Mouse (Mus musculus) myocyte (in vitro differentiated cells): ENCODE data around the gene Vamp5. TPM values are rescaled to one million over a fixed set of nuclear protein-coding genes. Genes with fewer than 3 reads are reported as not detected.

ENCODE experiments used
- H3K27me3 ChIP-seq: one replicate; pipeline ENCODE4 v1.6.1; 2011; ENCODE audit not compliant: control insufficient read depth, insufficient read depth, insufficient read length
- H3K36me3 ChIP-seq: one replicate; pipeline ENCODE4 v1.6.1; 2011; ENCODE audit not compliant: control insufficient read depth, insufficient read depth
- H3K4me2 ChIP-seq: one replicate; pipeline ENCODE4 v1.6.1; 2011; ENCODE audit warnings: low read depth, control low read depth
- H3K4me3 ChIP-seq: one replicate; pipeline ENCODE4 v1.5.1; 2011; ENCODE audit warnings: mild to moderate bottlenecking, control low read depth, moderate library complexity
- H3K79me2 ChIP-seq: one replicate; pipeline ENCODE4 v1.6.1; 2011; ENCODE audit not compliant: control insufficient read depth, insufficient read depth
- H3ac ChIP-seq: one replicate; pipeline ENCODE4 v1.6.1; 2011; ENCODE audit not compliant: control insufficient read depth, insufficient read length
- CEBPB ChIP-seq: IDR thresholded peaks from 2 replicates; pipeline ENCODE4 v1.6.1; 2011; ENCODE audit warnings: mild to moderate bottlenecking, moderate library complexity; ENCODE audit not compliant: poor library complexity, insufficient read depth, severe bottlenecking
- E2F4 ChIP-seq: IDR thresholded peaks from one replicate; pipeline ENCODE4 v1.6.1; 2011; ENCODE audit warnings: mild to moderate bottlenecking, control low read depth, moderate library complexity; ENCODE audit not compliant: insufficient read depth
- MAX ChIP-seq: IDR thresholded peaks from one replicate; pipeline ENCODE4 v1.6.1; 2011; ENCODE audit warnings: low read depth, mild to moderate bottlenecking, control low read depth
- MYOD1 ChIP-seq, 3 experiments: IDR thresholded peaks; one replicate each; pipeline ENCODE4 v1.6.1; 2011; ENCODE audit warnings: control low read depth in 2 of 3, low read depth in 2 of 3, mild to moderate bottlenecking in 2 of 3, moderate library complexity in 1 of 3; ENCODE audit not compliant: insufficient read length in 2 of 3, control insufficient read depth in 1 of 3
- MYOG ChIP-seq, 3 experiments: IDR thresholded peaks; one replicate each; pipeline ENCODE4 v1.6.1; 2011; ENCODE audit warnings: control low read depth in 2 of 3, low read depth in 2 of 3, mild to moderate bottlenecking in 2 of 3; ENCODE audit not compliant: insufficient read length in 2 of 3, control insufficient read depth in 1 of 3, insufficient read depth in 1 of 3
- POLR2A ChIP-seq: IDR thresholded peaks from one replicate; pipeline ENCODE4 v1.6.1; 2011; ENCODE audit warnings: low read depth, mild to moderate bottlenecking, control low read depth, moderate library complexity; ENCODE audit not compliant: insufficient read length
- POLR2AphosphoS2 ChIP-seq: IDR thresholded peaks from one replicate; pipeline ENCODE4 v1.6.1; 2011; ENCODE audit warnings: low read depth, control low read depth; ENCODE audit not compliant: insufficient read length
- REST ChIP-seq: IDR thresholded peaks from one replicate; pipeline ENCODE4 v1.6.1; 2011; ENCODE audit warnings: mild to moderate bottlenecking, control low read depth, moderate library complexity; ENCODE audit not compliant: insufficient read depth, insufficient read length
- SRF ChIP-seq: IDR thresholded peaks from one replicate; pipeline ENCODE4 v1.6.1; 2011; ENCODE audit warnings: low read depth; ENCODE audit not compliant: control insufficient read depth, insufficient read length
- TCF12 ChIP-seq: IDR thresholded peaks from one replicate; pipeline ENCODE4 v1.6.1; 2011; ENCODE audit warnings: mild to moderate bottlenecking, control low read depth; ENCODE audit not compliant: poor library complexity, insufficient read depth, severe bottlenecking
- TCF3 ChIP-seq: IDR thresholded peaks from one replicate; pipeline ENCODE4 v1.6.1; 2011; ENCODE audit warnings: low read depth, control low read depth; ENCODE audit not compliant: insufficient read length
- USF1 ChIP-seq: IDR thresholded peaks from one replicate; pipeline ENCODE4 v1.6.1; 2011; ENCODE audit warnings: low read depth, mild to moderate bottlenecking, control low read depth, moderate library complexity
- polyA plus RNA-seq: library from polyadenylated mRNA; unstranded; fragments of >200 nt; fragmentation: generic; extraction: Trizol; gene quantifications from one replicate; pipeline ENCODE4 v1.2.1, GENCODE M21; 2012; ENCODE audit warnings: missing spikeins

Gene Vamp5
- 544 TPM for polyA plus RNA-seq

DNA sequence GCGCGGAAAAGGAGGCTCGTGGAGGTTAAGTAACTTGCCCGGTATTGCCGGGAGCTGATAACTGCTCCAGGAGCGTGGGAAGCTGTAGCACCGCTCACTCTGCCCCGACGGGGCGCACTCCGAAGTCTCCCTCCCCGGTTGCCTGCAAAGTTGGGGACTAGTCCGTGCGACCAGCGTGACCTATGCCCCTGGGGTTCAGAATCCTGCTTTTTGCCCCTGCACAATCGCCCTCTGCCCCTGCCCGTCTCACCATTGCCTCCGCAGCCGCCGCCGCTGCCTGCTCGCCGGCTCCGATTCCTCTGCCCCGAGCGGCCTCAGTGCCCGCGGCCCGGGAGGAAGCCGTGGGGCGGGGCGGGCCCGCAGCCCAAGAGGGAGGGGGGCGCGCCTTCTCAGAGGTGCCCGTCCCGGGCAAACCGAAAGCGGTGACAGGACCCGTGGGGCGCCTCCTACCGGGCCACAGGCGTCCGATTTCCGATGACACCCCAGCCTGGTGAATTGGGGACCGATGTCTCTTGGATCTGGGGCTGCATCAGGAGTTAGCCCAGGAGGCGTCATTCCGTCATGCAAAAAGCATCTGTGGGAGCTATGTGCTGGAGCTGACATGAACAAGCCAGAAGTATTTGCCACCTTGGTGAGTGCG is at the start of gene Vamp5:
Vamp5 (minus strand) TSS at position 338 of the 640 bp plus-strand sequence.
- peak within 1 kb of the TSS; percentile 20 for H3ac ChIP-seq
- H3K36me3 ChIP-seq = no peaks in the 10 kb centered on the region

DNA sequence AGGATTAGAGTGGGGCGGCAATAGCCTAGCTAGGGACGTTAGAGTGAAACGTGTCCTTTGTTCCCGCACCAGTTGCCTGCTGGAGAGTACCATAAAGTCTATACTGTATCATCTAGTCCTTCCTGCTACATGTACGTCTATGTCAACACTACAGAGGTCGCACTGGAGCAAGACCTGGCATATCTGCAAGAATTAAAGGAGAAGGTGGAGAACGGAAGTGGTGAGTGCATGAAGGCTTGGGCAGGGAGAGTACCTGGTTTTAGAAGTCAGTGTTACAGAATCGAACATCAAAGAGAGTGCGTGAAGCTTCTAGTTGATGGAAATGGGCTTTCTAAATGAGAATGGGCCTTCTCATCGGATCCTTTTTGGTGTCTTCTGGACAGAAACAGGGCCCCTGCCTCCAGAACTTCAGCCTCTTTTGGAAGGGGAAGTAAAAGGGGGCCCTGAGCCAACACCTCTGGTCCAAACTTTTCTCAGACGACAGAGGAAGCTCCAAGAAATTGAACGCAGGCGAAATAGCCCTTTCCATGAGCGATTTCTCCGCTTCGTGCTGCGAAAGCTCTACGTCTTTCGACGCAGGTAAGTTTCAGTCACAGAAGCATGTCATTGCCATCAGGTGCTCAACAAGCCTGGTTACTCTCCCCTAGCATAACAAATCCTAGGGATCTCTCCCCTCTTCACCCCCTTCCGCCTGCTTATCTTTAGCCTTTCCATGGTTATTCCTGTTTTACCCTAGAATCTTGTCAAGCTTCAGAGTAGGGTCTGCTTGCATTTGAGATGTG is 49.0 kb upstream of the Vamp5 start:
- Histone ChIP-seq H3ac (no peak overlapping the region), H3K36me3 (peaks cover 44% of the 10 kb centered on the region), H3K79me2 (no peaks in the 10 kb centered on the region), H3K27me3 (no peaks in the 10 kb centered on the region), H3K4me2 (no peak overlapping the region), H3K4me3 (no peak overlapping the region)
- TF ChIP-seq MYOG (IDR thresholded peaks at IDR 0.05; ENCODE audit: control insufficient read depth in 1 of 3, insufficient read depth in 1 of 3, insufficient read length in 2 of 3, low read depth in 2 of 3) = no peak
- peak; percentile 93 for TF ChIP-seq POLR2AphosphoS2
- TF ChIP-seq TCF12 = no peak

More for the DNA sequence above, at the start of gene Vamp5:
- Histone ChIP-seq H3K4me3 (peak within 1 kb of the TSS; percentile 70), H3K27me3 (no peaks in the 10 kb centered on the region), H3K79me2 (peaks cover 29% of the 10 kb centered on the region), H3K4me2 (peak within 1 kb of the TSS; percentile 89)
- peak; percentile 78 for TF ChIP-seq POLR2A
- no peak for TF ChIP-seq TCF3
- peak; percentile 89 for TF ChIP-seq POLR2AphosphoS2

GRCm38 (mm10) chr6:72428036-72428435 is 47.8 kb upstream of the Vamp5 start:
- no peak for TF ChIP-seq CEBPB
- no peak for TF ChIP-seq E2F4
- no peak for TF ChIP-seq TCF3
- no peak for TF ChIP-seq TCF12
- no peak for TF ChIP-seq REST
- TF ChIP-seq MAX = no peak
- TF ChIP-seq POLR2A = no peak
- TF ChIP-seq MYOD1 (IDR thresholded peaks at IDR 0.05; ENCODE audit: control insufficient read depth in 1 of 3, insufficient read length in 2 of 3, low read depth in 2 of 3) = no peak
- TF ChIP-seq SRF = no peak
- no peak for TF ChIP-seq MYOG (IDR thresholded peaks at IDR 0.05; ENCODE audit: control insufficient read depth in 1 of 3, insufficient read depth in 1 of 3, insufficient read length in 2 of 3, low read depth in 2 of 3)
- no peak for TF ChIP-seq POLR2AphosphoS2
- TF ChIP-seq USF1 = no peak
- peaks cover 44% of the 10 kb centered on the region for H3K36me3 ChIP-seq
- H3K27me3 ChIP-seq = no peaks in the 10 kb centered on the region
- no peaks in the 10 kb centered on the region for H3K79me2 ChIP-seq
- H3K4me3 ChIP-seq = no peak overlapping the region
- no peak overlapping the region for H3ac ChIP-seq
- no peak overlapping the region for H3K4me2 ChIP-seq

DNA sequence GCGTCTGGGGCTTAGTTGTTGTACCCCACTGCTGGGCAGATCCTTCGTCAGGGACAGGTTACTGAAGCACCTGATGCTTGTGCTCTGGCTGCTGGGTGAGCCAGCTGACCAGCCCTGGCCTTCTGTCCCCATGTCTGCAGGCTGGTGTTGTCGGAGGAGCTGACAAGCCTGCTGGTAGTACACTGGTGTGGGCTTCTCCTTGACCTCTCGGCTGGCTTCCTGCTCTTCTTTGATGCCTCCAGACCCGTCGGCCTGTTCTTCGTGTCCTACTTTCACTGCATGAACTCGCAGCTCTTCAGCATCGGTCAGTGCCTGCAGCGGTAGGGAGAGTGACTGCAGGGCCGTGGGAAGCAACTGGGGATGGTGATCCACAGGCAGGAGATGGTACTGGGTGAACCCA is 45.4 kb upstream of the Vamp5 start:
- no peak overlapping the region for H3K4me3 ChIP-seq
- no peak overlapping the region for H3ac ChIP-seq
- TF ChIP-seq MAX = no peak
- TF ChIP-seq MYOG (IDR thresholded peaks at IDR 0.05; ENCODE audit: control insufficient read depth in 1 of 3, insufficient read depth in 1 of 3, insufficient read length in 2 of 3, low read depth in 2 of 3) = no peak
- no peak for TF ChIP-seq REST
- TF ChIP-seq MYOD1 (IDR thresholded peaks at IDR 0.05; ENCODE audit: control insufficient read depth in 1 of 3, insufficient read length in 2 of 3, low read depth in 2 of 3) = no peak
- no peak for TF ChIP-seq POLR2A
- TF ChIP-seq SRF = no peak
- TF ChIP-seq TCF3 = no peak
- TF ChIP-seq CEBPB = no peak
- no peak for TF ChIP-seq USF1
- TF ChIP-seq TCF12 = no peak
- TF ChIP-seq E2F4 = no peak
- no peaks in the 10 kb centered on the region for H3K27me3 ChIP-seq
- H3K4me2 ChIP-seq = no peak overlapping the region
- H3K79me2 ChIP-seq = no peaks in the 10 kb centered on the region
- peaks cover 35% of the 10 kb centered on the region for H3K36me3 ChIP-seq

- H3K4me2 ChIP-seq = no peak overlapping the region
- no peak for TF ChIP-seq POLR2AphosphoS2
- TF ChIP-seq REST = no peak
- no peak for TF ChIP-seq POLR2A
- TF ChIP-seq MAX = no peak
- TF ChIP-seq MYOG (IDR thresholded peaks at IDR 0.05; ENCODE audit: control insufficient read depth in 1 of 3, insufficient read depth in 1 of 3, insufficient read length in 2 of 3, low read depth in 2 of 3) = no peak
- no peak for TF ChIP-seq CEBPB
- no peak for TF ChIP-seq SRF
- TF ChIP-seq TCF3 = no peak
- TF ChIP-seq E2F4 = no peak
- TF ChIP-seq TCF12 = no peak
- TF ChIP-seq MYOD1 (IDR thresholded peaks at IDR 0.05; ENCODE audit: control insufficient read depth in 1 of 3, insufficient read length in 2 of 3, low read depth in 2 of 3) = no peak
- no peak for TF ChIP-seq USF1
- H3K79me2 ChIP-seq = peaks cover 9% of the 10 kb centered on the region
- no peak overlapping the region for H3ac ChIP-seq
- H3K27me3 ChIP-seq = no peaks in the 10 kb centered on the region
- H3K36me3 ChIP-seq = peaks cover 36% of the 10 kb centered on the region
- no peak overlapping the region for H3K4me3 ChIP-seq
Observed at GRCm38 (mm10) chr6:72420901-72421300, 40.6 kb upstream of the Vamp5 start.
